Mouse (Mus musculus) frontal cortex, adult 2 months (tissue): ENCODE results near the gene Syce3. TPM values are rescaled to one million over a fixed set of nuclear protein-coding genes. Genes with fewer than 3 reads are reported as not detected.

Source experiments
- polyA plus RNA-seq: library from polyadenylated mRNA; depleted of rRNA; stranded (reverse); fragments of >200 nt; gene quantifications from 2 replicates; pipeline ENCODE4 v1.2.3, GENCODE M21; 2012; rRNA removed

Gene Syce3
- polyA plus RNA-seq, 1 experiment: 0.48 TPM

Other genes starting within 250 kb of the Syce3 start
- gene Plxnb2, start 229.7 kb downstream of the Syce3 start, polyA plus RNA-seq: 65.8 and 72.5 TPM in 2 replicates
- 143 and 146 TPM in 2 replicates for gene Dennd6b, start 214.0 kb downstream of the Syce3 start, polyA plus RNA-seq
- gene Ppp6r2, start 198.9 kb downstream of the Syce3 start, polyA plus RNA-seq: 125 and 147 TPM in 2 replicates
- 212 and 221 TPM in 2 replicates for gene Sbf1, start 95.2 kb downstream of the Syce3 start, polyA plus RNA-seq
- not detected in 2 replicates for gene Adm2, start 87.8 kb downstream of the Syce3 start, polyA plus RNA-seq
- not detected in 2 replicates for gene Miox, start 76.1 kb downstream of the Syce3 start, polyA plus RNA-seq
- 14.7 and 15.8 TPM in 2 replicates for gene Lmf2, start 54.8 kb downstream of the Syce3 start, polyA plus RNA-seq
- 101 and 112 TPM in 2 replicates for gene Ncaph2, start 54.8 kb downstream of the Syce3 start, polyA plus RNA-seq
- gene Sco2, start 36.7 kb downstream of the Syce3 start, polyA plus RNA-seq: 30.0 and 30.5 TPM in 2 replicates
- 3.3 TPM in 2 replicates for gene Tymp, start 33.5 kb downstream of the Syce3 start, polyA plus RNA-seq
- gene Odf3b, start 31.2 kb downstream of the Syce3 start, polyA plus RNA-seq: 2.4 and 3.8 TPM in 2 replicates
- gene Klhdc7b, start 25.6 kb downstream of the Syce3 start, polyA plus RNA-seq: 0.16 and 0.25 TPM in 2 replicates
- gene Cpt1b, start 15.4 kb upstream of the Syce3 start, polyA plus RNA-seq: 2.0 and 2.9 TPM in 2 replicates
- 3.2 and 3.8 TPM in 2 replicates for gene C730034F03Rik, start 19.1 kb upstream of the Syce3 start, polyA plus RNA-seq
- 0.08 and 0.28 TPM in 2 replicates for gene Gm44502, start 19.2 kb upstream of the Syce3 start, polyA plus RNA-seq
- gene Chkb, start 19.4 kb upstream of the Syce3 start, polyA plus RNA-seq: 66.1 and 70.7 TPM in 2 replicates
- gene Mapk8ip2, start 43.4 kb upstream of the Syce3 start, polyA plus RNA-seq: 123 and 134 TPM in 2 replicates
- 29.6 and 34.9 TPM in 2 replicates for gene Arsa, start 66.9 kb upstream of the Syce3 start, polyA plus RNA-seq
- 76.4 and 84.0 TPM in 2 replicates for gene Shank3, start 89.1 kb upstream of the Syce3 start, polyA plus RNA-seq
- gene Acr, start 157.8 kb upstream of the Syce3 start, polyA plus RNA-seq: 4.2 TPM in 2 replicates
- 74.5 and 82.6 TPM in 2 replicates for gene Rabl2, start 181.4 kb upstream of the Syce3 start, polyA plus RNA-seq